Mouse (Mus musculus) retina, postnatal 7 days (tissue): ENCODE measurements around the gene Hivep2.

ENCODE experiments used
- DNase-seq: peaks from one replicate; pipeline ENCODE4 v3.0.0-alpha.2; 2012; ENCODE audit warnings: low read depth, low spot score

Gene Hivep2

DNA sequence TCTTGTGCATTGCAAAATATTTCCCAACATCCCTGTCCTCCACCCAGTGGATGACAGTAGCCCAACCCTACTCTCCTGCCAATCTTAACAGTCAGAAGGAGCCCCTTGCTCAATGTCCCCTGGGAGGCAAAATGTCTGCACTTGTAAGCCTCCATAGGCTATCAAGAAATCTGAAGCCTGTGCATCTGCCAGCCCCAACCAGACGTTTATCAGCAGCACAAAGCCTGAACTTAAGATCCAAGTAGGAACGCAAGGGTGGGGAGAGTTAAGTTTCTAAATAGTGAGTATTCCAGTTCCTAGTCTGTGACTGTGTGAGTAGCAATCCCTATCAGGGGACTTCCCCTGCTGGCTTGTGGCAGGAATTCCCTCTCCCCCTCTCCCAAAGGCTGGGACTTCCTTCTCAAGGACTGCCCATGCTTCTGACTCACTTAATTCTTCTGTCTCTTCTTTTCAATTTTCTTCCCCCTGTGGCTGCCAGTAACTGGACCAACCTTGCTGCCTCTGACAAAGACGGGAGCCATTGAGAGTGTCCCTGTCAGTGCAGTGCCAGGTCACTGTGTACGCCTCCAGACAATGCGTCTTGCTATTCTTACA is 82.5 kb downstream of the Hivep2 start:
- no peak for DNase-seq

DNA sequence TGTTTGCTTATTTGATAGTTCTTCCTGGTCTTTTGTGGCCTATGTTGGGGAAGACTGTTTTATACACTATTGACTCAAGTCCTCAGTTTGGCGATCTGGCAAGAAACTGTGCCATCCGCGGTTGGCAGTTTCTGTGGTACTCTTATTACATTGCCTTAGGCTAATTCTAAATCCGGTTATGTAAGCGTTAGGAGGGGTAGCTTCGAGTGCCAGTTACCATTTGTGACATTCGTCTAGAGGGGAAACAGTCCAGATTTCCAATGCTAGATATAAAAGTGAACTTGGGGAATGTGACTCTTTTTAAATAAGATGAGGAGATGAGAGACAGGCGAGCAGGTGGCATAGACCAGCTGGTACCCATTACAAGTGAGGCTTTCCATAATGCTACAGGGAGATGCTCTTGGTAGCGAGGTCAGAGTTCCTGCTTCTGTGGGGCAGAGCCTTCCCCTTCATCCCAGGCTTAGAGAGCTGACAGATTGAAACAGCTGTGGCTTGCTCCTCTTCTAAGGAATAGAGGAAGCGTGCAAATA is 83.1 kb downstream of the Hivep2 start:
- DNase-seq = no peak

DNA sequence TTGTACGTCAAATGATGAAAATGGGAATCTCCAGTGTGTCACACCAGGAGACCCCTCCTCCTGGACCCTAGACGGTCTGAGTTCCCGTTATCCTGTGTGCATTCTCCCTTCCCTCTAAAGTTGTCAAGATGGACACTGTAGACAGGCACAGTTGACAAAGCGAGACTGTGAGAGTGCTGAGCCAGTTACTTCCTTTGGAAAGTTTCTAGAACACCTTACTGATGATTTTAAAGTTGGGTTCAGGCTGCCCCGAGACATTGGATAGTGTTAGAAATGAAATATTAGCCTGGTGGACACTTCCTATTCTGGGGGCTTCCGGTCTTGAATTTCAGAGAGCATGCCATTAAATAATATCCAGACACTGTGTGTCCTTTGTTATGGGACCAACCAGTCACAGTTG is 83.8 kb downstream of the Hivep2 start:
- DNase-seq = no peak

DNA sequence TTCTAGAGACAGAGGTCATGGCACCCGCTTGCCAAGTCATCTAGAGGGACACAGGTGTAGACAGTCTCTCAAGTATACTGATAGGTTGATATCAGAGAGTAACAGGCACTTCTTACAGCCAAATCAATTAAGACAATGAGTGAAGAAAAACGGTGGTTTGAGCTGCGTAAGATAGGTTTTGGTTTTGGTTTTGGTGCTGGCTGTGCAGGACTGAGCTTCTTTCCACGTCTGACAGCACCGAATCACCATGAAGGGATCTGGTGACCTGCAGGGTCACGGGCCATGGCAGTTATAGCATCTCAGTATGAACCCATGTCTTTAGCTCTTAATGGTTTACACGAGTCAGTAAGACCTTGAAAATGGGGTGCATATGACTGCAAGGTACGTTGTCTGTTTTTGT is 84.7 kb downstream of the Hivep2 start:
- no peak for DNase-seq

DNA sequence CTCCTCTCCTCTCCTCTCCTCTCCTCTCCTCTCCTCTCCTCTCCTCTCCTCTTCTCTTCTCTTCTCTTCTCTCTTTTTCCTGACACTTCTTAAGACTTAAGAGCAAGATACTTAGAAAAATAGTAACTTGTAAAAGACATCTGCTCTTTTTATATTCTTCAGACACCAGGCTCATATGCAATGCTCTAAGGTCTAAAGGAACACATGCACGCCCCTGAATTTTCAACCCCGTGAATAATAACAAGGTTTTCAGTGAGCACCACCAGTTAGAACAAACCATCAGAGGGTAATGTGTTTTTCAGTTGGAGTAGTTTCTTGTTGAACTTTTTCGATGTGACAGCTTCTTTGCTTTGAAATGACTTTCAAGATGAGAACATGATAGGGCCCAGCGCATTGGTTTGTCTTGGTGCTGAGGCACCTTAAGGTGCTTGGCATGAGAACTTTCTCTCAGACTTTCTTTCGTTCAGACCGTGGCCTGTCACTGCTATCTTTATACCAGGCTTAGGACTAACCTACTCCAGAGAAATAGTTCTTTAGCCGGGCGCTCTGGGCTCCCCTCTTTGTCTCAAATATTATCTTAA is 86.3 kb downstream of the Hivep2 start:
- no peak for DNase-seq

GRCm38 (mm10) chr10:14054860-14055259 is 89.0 kb downstream of the Hivep2 start:
- DNase-seq = no peak

DNA sequence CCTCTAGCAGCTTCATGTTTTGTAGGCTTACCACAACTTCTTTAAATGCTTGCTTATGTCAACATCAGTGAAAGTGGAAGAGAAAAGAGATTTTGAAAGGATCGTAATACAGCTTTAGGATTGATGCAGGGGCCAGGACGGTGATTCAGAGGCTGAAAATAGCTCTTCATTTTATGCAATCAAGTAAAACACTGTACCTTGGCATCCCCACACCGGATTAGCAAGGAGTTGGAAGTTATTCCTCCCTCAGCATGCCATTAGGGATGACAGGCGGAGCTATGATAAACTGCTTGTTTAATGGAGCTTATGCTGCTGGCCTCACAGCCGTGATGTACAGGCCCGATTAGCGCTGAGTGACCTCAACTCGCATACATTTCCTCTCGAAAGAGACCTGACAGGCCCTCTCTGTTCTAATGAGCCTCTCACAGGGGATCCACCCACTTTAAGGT is 89.7 kb downstream of the Hivep2 start:
- DNase-seq = no peak

- no peak for DNase-seq
These were observed 90.2 kb downstream of the Hivep2 start for GRCm38 (mm10) chr10:14056057-14056456.

- DNase-seq = no peak
These were observed 90.9 kb downstream of the Hivep2 start for GRCm38 (mm10) chr10:14056584-14057451.

- no peak for DNase-seq
These were observed 92.1 kb downstream of the Hivep2 start for GRCm38 (mm10) chr10:14057841-14058605.

GRCm38 (mm10) chr10:14058742-14059141 is 92.9 kb downstream of the Hivep2 start:
- DNase-seq = no peak

- DNase-seq = no peak
These were observed 93.7 kb downstream of the Hivep2 start for GRCm38 (mm10) chr10:14059581-14059980.

DNA sequence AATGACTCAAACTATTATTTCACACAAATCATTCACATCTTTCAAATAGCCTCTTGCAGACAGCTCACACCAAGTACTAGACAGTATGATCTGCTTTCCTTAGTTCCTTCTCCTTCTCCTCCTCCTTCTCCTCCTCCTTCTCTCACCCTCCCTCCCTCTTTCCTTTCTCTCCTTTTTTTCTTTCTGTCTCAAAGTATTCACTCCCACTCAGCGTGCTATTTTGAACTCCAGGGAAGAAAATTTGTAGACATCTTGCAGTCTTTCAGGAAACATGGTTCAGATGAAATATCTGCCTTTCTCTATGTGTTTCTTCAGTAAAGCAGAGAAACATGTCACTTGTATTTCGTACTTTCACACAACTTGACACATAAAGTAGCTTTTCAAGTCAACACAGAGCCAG is 94.4 kb downstream of the Hivep2 start:
- DNase-seq = no peak

DNA sequence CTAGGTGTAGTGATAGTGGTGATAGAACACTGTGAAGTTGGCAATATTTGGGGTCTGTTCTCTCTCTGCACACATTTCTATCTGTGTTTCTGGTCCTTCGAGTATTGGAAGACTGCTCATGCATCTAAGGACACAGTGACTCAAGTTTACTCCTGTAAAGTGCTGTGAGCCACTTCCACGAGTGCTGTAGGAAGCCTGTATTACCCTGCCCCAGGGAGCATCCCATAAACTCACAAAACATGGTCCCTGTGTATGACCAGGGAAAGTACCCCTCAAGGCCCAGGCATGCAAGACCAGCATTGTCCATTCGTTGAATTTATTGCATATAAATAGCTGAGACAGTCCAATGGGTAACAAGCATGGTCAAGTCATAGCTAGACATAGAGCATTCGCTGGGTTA is 97.4 kb downstream of the Hivep2 start:
- DNase-seq = no peak

GRCm38 (mm10) chr10:14064759-14065395 is 99.0 kb downstream of the Hivep2 start:
- DNase-seq = no peak

- no peak for DNase-seq
These were observed 101.9 kb downstream of the Hivep2 start for GRCm38 (mm10) chr10:14067802-14068201.

DNA sequence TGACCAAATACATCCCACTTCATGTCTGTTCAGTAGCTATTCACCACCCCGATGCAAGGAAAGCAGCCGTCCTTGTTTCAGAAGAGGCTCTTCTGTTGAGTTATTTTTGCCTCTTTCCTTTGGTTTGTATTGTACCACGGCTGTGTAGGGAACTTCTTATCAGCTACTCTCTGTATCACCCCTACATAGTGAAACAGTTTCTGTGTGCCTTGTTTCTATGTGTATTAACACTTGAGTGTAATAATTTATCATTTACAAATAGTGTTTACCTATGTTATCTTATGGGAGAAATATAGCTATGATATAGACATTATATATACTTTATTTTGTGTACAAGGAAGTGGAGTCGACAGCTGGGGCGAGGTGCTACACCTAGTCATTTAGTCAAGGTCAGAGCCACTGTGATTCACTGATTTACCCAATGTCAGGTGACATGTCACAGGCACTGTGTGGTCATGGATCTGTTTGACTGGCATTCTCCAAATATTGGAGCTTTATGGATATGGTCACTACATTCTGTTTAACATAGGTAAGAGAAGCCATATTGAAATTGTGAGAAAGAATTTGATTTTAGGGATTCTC is 104.7 kb downstream of the Hivep2 start:
- no peak for DNase-seq

- DNase-seq = no peak
These were observed 106.6 kb downstream of the Hivep2 start for GRCm38 (mm10) chr10:14072504-14072903.

- no peak for DNase-seq
These were observed 109.9 kb downstream of the Hivep2 start for GRCm38 (mm10) chr10:14075767-14076166.

DNA sequence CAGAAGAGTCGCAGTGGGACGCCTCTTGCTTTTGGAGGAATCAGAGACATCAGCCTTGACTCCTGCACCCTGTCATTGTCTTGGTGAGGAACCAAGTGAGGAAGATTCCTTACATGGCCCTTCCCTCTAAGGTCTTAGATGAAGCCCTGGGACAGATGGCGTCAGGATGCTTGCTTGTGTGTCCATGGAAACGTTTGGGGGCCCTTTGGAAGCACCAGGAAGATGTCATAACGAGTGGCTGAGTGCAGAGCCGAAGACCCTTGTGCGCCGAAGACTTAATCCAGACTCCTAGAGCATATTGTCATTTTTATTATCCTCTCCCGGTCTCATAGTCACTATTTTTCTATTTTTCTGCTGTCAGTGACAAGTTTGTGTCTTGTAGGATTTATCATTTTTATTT is 111.0 kb downstream of the Hivep2 start:
- DNase-seq = no peak

GRCm38 (mm10) chr10:14080830-14081229 is 115.0 kb downstream of the Hivep2 start:
- no peak for DNase-seq
